Mouse (Mus musculus) thymus, adult 18-20 months (tissue): Measurements from ENCODE around the gene Vps26b.

ENCODE experiments used
- DNase-seq, 2 experiments: peaks; one replicate each; pipeline ENCODE4 v3.0.0; 2022; ENCODE audit warnings: mixed read lengths in 2 of 2

The Vps26b gene

GRCm38 (mm10) chr9:26993900-26994299 lies 36.0 kb downstream of the Vps26b start:
- no peak for DNase-seq

- DNase-seq: no peak
Measured at GRCm38 (mm10) chr9:26993118-26993517, 36.7 kb downstream of the Vps26b start.

- no peak for DNase-seq
Measured at GRCm38 (mm10) chr9:26990181-26990580, 39.7 kb downstream of the Vps26b start.

GRCm38 (mm10) chr9:26985668-26986277 lies 44.1 kb downstream of the Vps26b start:
- no peak for DNase-seq

- no peak for DNase-seq
Measured at GRCm38 (mm10) chr9:26985090-26985613, 44.7 kb downstream of the Vps26b start.

GRCm38 (mm10) chr9:26978776-26979175 lies 51.1 kb downstream of the Vps26b start:
- no peak for DNase-seq

GRCm38 (mm10) chr9:26977754-26978153 lies 52.1 kb downstream of the Vps26b start:
- DNase-seq: no peak
